Mouse (Mus musculus) right cerebral cortex, postnatal 14 days (tissue): ENCODE data around the gene Krtcap2.
A peak's percentile ranks its signal among the peaks of the same experiment; 100 is the strongest.
"Not testable (repeated sequence)": the region's sequence is repeated elsewhere in the genome, so short reads cannot be mapped to it uniquely, and the experiment has no call there.

Source experiments
- DNase-seq: peaks from one replicate; pipeline ENCODE4 v3.0.0; 2022

The Krtcap2 gene

DNA sequence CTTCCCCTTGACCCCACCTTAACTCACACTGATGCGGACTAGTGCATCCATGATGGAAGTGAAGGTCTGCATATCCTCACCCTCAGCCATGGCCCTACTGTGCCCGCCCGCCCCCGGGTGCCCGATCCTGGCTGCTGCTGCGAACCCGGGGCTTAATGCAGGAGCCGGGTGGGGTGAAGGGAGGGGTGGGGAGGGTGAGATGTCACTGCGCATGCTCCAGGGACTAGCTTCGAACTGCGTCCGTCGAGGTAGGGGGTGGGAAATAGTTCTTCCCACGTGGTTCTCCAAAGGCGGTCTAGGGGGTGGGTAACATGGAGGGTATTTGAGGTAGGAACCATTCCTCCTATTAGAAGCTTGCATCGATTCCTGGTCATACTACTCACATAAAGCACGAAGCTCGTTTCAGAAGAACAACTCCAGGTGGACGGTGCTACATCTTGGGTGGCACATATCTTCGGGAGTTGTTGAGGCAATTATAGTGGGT, at the start of gene Krtcap2:
Gene Krtcap2, plus strand, starts transcription at position 279 of the 484 bp plus-strand sequence.
- peak; percentile 75 for DNase-seq

DNA sequence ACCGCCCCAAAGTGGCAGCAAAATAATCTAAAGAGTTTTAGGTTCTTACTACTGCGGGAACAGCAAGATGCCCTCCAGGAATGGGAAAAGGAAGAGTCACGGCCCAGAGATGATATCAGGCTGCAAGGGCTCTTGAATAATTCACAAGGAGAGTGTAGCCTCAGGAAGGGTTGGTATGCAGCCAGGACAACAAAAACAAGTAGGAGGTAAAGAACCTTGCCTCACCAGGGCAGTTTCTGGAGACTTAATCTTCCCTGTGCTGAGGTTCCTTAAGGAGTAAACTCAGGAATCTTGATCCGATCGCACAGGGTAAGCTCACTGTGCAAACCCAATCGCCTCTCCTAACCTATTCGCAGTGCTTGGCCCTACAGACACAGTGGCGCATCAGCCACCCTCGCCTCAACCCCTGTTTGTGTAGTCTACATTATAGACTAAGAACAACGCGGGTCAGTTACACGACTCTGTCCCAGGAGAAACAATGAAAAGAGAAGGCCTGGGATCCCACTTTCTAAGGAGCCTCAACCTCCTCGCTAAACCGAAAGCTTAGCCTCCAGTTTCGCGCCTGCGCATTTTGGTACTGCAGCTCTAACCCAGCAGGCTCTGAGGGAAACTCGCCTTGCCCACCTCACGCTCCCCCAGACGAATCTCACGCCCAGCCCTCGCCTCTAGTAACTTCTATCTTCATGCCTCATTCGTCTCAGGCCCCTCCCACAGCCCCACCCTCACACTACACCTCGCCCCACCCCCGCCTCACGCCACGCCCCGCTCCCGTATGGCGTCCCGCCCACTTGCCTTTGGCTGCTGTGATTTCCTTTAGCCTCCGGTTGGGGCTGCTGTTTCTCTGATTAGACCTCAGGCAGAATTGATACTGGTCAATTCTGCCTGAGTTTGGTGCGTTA, 49.5 kb upstream of the Krtcap2 start:
- DNase-seq, result peak; percentile 83

DNA sequence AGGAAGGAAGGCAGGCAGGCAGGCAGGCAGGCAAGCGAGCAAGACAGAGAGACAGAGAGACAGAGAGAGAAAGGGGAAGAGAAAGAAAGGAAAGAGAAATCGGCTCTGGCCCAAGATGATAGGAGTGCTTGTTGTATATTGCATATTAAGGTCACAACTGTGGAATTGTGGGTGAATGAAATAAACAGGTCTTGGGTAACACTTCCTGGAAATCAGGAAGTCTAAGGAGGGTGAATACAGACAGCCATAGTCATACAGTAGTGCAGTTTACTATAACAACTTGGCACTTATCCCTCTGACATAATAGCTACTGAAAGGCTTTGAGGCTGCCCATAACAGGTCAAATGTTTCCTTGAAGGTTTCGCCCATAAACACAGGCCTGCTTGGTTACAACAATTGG, 45.9 kb upstream of the Krtcap2 start:
- DNase-seq, result no peak

DNA sequence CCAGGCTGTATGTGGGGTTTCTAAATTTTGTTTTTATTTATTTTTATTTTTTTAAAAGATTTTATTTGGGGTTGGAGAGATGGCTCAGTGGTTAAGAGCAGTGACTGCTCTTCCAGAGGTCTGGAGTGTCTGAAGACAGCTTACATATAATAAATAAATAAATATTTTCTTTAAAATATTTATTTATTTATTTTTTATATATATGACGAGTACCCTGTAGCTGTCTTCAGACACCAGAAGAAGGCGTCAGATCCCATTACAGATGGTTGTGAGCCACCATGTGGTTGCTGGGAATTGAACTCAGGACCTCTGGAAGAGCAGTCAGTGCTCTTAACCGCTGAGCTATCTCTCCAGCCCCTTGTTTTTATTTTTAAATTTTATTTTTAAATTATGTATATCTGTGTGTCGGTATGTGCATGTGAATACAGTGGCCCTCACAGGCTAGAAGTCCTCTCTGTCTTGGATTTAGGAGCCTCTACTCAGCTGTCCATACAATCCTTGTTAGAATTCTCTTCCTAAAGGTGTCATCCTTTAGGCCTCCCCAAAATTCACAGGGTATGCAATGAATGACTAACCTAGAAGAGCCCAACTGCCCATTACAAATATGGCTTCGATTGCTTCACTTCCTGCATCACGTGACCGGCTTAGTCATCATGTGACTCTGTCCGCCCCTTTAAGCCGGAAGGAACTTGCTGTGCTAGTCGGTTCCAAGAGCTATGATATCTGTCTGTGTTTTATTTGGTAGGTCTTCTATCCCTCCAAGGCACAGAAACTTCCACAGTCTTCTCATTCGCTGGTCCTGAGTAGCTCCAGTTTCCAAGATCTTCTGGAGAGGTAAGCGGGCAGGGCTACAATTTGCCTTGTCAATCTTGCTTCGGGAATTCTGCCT, 43.3 kb upstream of the Krtcap2 start, which contains the start of gene Gba:
Gene Gba, plus strand, starts transcription at position 676 of the 889 bp plus-strand sequence.
- peak; percentile 79 for DNase-seq

DNA sequence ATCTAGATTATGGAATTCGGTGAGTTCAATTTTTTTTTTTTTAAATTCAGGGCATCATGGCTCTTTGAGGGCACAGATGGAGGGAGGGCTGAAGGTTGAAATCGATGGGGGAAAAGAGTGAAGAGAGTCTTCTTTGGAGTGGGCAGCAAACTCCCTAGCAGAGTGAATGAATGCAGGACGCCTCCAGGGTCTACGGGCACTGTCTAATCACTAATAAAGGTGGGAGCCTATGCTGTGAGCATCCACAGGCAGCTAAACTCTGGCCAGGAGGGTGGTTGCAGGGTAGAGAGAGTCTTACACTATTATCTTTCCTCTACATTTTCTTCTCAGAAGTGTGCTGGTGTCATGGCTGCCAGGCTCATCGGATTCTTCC, 42.6 kb upstream of the Krtcap2 start:
- DNase-seq, result no peak

DNA sequence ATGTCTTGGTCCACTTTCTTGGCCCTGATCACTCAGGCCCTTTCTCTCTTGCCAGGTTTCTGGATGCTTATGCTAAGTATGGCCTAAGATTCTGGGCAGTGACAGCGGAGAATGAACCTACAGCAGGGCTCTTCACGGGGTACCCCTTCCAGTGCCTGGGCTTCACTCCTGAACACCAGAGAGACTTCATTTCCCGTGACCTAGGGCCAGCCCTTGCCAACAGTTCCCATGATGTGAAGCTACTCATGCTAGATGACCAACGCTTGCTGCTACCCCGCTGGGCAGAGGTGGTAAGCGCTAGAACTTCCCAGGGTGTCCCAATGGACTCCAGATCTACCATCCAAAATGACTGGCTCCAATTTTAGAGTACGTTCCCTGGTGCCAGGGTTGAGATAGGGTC, 39.7 kb upstream of the Krtcap2 start:
- DNase-seq, result no peak

DNA sequence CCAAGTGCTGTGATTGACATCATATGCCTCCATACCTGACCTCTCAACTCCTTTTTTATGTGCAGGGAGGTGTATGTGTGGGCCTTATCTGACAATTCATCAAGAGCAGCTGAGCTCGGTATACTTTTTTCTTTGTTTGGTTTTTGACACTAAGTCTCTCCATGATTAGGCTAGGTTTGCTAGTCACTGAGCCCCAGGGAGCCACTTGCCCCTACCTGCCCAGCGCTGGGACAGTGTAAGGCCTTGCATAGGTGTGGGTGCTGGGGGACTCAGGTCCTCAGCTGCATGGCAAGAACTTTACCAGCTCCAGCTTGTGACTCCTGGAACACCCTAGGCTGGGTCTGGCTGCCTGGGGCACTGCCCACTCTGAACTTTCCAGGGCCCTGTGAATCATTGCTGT, 39.1 kb upstream of the Krtcap2 start:
- no peak for DNase-seq

DNA sequence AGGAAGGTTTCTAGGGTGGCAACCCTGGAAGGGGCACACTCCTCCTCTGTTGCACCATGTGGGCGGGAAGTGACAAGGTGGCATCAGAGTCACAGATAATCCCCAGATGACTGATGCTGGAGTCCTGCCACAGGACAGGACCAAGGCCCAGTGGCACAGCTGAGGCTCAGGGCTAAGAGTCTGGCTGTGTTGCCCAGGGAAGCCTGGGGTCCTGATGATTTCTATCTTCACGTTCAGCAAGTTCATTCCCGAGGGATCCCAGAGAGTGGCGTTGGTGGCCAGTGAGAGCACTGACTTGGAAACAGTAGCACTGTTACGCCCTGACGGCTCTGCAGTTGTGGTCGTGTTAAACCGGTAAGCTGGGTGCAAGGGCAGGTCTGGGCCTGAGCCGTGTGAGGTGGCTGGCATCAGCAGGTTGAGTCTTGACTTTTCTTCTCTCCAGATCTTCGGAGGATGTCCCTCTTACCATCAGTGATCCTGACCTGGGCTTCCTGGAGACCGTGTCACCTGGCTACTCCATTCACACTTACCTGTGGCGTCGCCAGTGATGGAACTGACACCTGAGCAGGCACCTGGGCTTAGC, 37.6 kb upstream of the Krtcap2 start:
- DNase-seq, result no peak

DNA sequence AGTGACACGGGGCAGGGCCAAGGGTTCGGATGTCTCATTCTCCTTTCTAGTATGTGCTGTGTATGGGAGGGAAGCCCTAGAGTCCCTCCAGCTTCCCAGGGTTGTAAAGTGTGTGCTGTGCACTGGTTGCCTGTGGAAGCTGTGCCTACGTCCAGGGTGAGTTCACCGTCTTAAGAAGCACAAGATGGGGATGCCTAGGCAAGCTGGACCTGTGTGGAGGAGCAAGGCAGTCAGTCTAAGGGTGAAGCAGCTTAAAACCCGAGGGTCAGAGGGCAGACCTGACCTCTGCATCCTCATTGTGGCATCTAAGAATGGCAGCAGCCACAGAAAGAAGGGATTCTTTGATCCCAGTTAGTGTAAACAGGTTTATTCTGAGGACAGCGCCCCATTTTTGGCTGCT, 37.0 kb upstream of the Krtcap2 start:
- no peak for DNase-seq

DNA sequence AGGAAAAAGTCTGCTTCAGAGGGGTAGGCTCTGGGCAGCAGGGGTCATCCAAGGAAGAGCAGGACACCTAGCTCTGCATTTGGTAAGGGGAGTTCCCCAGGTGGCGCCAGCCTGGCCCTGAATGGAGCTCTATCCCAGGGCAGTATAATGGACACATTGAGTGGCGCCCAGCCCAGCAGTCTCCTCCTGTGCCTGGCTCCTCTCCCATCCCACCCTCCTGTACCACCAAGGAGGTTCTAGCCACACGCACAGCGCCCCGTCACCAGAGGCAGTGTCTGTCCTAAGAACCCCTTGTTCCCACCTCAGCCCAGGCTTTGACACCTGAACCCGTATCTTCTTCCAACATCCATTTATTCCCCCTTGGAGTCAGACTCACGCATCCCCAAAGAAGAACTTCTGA, 36.0 kb upstream of the Krtcap2 start:
- no peak for DNase-seq

DNA sequence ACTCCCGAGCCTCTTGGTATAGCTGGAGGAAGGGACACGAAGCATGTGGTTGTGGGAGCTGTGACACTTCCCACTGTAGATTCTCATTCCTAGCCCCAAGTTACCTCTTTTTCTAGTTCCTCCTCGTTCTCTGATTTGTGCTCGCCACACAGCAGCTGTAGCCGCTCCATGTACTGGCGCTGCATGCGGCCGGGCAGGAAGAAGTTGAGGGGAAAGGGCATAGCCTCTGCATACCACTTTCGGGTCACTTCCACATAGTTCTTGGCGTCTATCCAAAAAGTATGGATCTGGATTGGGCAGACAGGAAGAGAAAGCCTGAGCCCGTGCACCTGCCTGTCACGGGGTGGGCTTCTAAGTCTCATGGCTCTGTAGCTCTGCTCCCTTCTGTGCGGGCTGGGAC, 35.6 kb upstream of the Krtcap2 start:
- no peak for DNase-seq

DNA sequence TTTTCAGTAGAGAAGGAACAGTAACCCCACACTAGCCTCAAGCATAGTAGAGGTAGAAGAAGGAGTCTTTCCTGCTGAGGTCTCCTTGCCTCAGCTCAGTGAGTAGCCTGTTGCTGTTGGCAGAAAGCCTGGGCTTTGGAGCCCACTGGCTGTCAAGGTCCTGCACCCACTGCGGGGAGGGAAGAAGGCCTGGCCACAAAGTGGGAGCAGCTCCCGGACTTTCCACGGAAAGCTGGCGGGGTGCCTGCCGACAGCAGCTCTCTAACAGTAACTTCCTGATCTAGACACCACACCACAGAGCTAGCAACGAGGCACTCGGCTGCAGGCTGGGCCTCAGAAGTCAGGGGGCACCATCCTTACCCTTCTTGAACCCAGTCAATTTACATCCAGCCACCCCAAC, 35.0 kb upstream of the Krtcap2 start:
- DNase-seq, result no peak

DNA sequence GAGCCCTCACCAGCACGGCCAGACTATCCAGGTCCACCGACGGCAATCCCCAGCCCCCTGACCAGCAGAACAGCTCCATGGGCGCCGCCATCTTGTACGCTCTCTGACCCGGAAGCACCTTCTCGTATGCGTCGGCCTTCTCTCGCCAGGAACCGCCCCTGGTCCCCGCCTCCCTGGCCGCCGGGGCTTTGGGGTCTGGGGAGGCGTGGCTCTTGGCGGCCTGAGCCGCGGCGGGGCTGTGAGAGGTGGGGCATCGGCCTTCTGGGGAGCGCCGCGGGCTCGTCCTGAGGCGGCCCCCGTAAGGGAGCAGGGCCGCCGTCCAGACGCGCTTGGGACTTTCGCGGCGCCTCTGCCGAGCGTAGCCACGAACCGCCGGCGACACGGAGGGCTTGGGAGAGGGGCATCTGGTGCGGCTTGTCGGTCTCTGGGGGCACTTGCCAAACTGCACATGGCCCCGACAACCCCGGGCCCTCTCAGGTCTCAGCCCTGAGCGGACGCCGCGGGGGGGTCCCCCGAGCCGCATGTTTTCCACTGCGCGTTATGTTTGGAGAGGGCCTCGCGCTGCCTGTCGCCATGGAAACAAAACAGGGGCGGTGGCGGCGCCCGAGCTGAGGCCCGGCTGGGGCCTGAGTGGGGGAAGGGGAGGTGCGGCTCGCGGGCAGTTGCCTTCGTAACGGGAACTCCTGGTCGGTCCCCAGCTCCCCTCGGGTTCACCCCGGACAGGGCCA, 31.8 kb upstream of the Krtcap2 start:
- peak; percentile 90 for DNase-seq

DNA sequence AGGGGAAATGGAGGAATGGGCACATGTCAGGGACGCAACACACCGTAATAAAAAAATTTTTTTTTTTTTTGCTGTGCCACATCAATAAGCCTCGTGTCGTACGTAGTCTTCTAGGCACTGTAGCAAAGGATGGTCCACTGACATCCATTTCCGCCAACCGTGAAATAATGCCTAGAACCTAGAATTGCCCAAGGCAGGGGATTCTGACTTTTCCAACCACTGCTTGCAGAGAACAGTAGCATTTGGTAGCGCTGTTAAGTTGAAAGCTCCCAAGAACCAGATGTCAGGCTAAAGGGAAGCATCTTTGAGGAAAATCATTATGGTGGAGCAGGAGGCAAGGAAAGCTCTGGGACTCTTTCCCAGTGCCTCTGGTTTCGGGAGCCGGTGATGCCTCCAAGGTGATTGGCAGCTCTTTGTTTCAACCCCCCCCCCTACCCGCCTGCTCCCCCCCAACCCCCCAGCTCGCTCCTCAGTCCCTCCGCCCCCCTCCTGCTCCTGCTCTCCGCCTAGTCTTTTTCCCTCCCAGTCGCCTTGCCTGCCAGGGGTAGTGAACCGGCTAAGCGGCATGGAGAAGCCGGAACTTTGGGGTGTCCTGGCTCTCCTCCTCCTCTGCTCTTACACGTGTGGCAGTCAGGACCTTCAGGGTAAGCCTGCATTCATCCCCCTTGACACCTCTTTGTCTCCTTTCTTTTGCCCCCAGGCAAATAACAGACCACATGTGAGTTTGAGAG, 30.9 kb upstream of the Krtcap2 start, which contains the start of gene Thbs3:
Gene Thbs3, plus strand, starts transcription at position 500 of the 731 bp plus-strand sequence.
- DNase-seq, result peak; percentile 37

DNA sequence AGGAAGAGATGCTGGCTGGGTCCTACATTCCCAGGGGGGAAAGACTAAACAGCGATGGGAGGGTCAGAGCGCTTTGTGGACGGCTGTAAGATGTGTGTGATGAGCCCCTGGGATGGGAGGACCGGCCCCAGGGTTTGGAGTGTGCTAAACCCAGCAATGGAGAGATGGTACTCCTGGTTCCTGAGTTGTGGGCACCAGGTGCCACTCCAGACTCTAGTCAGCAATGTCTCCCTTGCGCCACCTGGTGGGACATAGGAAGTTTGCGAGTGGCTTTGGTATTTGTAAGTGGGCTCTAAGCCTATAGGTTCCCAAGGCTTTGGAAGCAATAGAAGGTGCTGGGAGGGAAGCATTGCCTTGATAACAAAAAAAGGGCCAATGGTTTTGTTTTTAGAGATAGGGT, 29.9 kb upstream of the Krtcap2 start:
- DNase-seq, result peak; percentile 87

DNA sequence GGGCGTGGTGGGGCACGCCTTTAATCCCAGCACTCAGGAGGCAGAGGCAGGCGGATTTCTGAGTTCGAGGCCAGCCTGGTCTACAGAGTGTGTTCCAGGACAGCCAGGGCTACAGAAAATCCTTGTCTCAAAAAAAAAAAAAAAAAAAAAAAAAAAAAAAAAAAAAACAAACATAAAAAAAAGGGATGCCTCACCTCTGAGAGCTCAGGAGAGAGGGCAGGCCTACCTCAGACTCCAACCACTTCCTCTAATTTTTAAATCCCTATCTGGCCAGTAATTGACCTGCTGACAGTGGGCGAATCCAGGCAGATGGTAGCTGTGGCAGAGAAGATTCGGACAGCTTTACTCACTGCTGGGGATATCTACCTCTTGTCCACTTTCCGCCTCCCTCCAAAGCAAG, 29.4 kb upstream of the Krtcap2 start:
- not testable (repeated sequence) for DNase-seq

DNA sequence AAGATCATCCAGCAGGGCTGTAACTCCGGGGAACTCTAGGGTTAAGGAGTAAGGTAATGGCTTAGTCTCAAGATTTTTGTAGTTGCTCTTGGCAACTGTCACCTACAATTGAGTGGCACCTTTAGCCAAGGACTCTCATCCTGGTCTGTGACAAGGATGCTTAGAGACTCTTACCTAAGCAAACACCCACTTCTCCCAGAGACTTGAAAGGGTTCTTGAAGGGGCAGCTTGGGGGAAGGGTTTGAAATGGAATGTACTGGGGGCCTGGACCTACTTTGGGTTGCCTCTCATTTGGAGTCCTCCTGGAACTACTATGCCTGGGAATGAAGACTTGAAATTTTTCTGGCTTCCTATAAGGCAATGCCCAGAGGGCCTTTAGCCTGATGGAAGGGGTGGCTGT, 27.5 kb upstream of the Krtcap2 start:
- DNase-seq, result no peak

DNA sequence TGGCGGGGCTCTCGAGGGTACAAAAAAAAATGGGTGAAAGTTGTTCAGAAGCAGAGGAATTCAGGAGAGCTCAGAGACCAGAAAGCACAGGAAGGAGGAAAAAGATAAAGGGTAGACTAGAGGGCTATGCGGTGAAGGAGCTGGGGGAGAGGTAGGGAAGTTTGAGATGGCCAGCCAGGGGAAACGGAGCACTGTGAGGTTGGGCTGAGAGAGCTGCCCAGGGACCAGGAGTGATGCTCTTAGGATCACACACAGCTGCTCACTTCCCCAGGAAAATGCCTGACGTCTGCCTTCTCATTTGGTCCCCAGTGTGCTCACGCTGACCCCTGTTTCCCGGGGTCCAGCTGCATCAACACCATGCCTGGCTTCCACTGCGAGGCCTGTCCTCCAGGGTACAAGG, 26.2 kb upstream of the Krtcap2 start:
- peak; percentile 1 for DNase-seq

DNA sequence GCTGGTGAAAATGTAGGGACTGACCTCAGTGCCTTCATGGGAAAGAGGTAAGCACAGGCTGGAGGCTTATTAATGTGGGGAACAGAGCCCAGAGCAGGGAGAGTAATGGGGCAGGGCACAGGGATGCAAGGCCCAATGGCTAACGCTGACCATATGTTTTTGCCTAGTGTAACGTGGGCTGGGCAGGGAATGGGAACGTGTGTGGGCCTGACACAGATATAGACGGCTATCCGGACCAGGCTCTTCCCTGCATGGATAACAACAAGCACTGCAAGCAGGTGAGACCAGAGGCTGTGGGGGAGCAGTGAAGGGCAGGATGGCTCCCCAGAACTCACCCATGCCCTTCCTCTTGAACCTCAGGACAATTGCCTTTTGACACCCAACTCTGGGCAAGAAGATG, 24.6 kb upstream of the Krtcap2 start:
- peak; percentile 8 for DNase-seq

DNA sequence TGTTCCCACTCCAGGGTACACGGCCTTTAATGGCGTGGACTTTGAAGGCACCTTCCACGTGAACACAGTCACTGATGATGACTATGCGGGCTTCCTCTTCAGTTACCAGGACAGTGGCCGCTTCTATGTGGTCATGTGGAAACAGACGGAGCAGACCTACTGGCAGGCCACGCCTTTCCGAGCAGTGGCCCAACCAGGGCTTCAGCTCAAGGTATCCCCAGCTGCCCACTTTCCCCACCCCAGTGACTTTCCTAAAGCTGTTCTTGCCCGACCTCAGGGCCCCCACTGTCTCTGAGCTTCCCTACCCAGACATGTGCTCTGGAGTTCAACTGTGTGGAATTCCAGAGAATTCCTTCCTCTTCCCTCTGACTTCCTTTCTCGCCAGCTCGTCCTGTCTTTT, 21.0 kb upstream of the Krtcap2 start:
- DNase-seq, result no peak

DNA sequence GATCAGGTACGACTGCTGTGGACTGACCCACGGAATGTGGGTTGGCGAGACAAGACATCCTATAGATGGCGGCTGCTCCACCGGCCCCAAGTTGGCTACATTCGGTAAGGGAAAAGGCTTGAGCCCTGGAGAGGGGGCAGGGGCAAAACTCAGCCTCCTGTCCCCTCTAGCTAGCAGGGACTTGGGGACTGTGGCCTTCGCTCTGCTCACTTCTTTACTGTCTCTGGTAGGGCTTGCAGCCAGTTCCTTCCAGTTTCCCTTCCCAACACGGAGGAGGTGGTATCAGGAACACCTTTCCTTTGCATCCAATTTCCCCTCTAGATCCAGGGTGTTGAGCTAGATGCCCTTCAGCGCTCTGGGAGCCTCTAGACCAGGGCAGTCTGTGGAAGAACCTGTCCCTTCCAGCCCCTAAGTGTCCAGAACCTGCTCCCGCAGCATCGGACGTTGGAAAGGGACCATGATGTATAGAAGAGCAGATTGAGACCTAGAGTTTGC, 20.4 kb upstream of the Krtcap2 start:
- DNase-seq, result no peak

DNA sequence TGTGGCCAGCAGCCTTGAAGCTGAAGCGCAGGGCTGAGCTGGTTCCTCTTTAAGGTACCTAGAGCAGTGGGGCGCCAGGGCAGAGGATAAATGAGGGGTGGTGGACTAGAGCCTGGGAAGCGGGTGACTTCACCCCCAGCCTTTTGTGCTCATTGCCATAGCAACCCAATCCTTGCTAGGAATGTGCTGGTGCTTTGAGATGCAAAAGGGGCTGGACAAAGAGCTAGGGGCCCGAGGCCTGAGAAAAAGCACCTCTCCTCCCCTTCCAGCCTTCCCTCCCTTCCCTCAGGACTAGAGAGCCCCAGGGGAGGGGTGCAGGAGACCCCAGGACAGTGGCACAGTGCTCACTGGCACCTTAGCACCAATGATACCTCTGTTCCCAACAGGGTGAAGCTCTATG, 19.8 kb upstream of the Krtcap2 start:
- no peak for DNase-seq
